Mouse (Mus musculus) ES-E14 (cell line): ENCODE results near the gene Cib3.

ENCODE experiments used
- ZC3H11A ChIP-seq: IDR thresholded peaks from 2 replicates; pipeline ENCODE4 v1.6.1; 2012; ENCODE audit warnings: low read depth, mild to moderate bottlenecking, inconsistent platforms, low read length, borderline replicate concordance
- ZNF384 ChIP-seq: IDR thresholded peaks from 2 replicates; pipeline ENCODE4 v1.6.1; 2012; ENCODE audit warnings: low read depth, low read length, inconsistent platforms

DNA sequence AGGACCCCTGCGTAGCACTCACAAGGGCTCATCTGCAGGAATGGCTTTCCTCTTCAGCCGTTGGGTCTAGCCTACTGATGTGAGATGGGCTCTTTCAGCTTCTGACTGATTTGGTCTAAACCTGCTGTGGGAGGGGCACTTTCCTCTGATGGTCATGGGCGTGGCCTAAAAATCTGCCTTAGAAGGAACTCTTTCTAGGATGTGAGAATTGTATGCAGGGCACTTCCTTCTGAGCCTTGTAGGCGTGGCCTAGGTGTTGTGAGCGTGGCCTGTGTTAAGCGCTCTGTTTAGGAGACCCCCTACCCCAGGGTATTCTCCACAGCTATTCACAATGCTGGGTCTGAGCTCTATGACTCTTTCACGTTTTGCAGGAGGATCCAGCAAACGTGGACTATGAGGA lies 14.6 kb downstream of the Cib3 start:
- no peak for TF ChIP-seq ZNF384
- no peak for TF ChIP-seq ZC3H11A
